Mouse (Mus musculus): ENCODE measurements around the gene 3300002I08Rik.
"Not testable (repeated sequence)": the region's sequence is repeated elsewhere in the genome, so short reads cannot be mapped to it uniquely, and the experiment has no call there.

The 3300002I08Rik gene

DNA sequence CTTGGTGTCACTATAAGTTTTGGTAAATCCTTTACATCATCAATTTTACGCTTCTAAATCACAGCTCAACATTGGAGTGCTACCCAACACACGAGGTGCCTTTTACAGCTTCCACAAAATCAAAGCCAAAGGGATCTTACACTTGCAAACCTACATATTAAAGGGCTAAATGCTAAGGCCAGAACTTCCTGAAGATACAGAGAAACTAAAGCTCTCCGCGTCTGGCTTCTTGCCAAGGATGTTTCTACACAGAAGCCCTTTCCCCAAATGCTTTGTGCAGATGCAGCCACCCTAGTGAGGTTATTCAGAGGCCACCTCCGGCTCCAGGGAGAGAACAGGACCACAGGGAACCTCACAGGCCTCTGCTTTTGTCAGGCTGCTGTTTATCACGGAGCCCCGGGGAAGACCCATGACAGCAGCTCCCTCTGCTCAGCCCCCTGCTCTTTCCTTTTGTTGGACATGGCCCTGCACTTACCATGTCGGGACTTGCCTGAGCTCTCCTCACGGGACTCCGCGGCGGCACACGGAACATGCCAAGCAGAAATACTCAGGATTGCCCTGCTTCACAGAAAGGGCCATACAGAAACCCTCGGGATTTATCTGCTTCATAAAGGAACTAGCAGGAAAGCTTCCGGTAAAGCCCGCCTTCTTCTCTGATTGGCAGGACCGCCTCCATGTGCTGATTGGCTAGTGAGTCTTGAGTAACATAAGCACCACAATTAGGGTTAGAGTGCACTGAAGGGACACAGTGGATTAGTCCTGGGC, at the start of gene 3300002I08Rik:
TSS of gene 3300002I08Rik (minus strand) at position 653 of the 765 bp plus-strand sequence.
- peak; percentile 86 for DNase-seq (ENCODE audit: low spot score)

DNA sequence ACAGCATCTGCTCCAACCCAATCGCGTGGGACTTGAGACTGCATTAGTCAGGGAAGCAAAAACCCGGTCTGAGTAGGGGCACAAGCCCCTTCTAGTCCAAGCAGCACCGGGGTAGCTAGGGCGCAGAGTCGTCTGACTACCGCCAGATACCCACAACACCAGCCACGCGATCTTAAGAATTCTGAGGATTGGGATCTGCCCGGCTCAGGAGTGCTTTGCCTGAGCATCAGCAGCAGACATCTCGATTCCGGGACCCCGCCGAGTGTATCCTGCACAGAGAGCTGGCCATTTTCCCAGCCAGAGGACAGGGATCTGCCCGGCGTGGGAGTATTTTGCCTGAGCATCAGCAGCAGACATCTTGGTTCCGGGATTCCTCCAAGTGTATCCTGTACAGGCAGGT, 49.6 kb upstream of the 3300002I08Rik start:
- not testable (repeated sequence) for DNase-seq (ENCODE audit: low spot score)

DNA sequence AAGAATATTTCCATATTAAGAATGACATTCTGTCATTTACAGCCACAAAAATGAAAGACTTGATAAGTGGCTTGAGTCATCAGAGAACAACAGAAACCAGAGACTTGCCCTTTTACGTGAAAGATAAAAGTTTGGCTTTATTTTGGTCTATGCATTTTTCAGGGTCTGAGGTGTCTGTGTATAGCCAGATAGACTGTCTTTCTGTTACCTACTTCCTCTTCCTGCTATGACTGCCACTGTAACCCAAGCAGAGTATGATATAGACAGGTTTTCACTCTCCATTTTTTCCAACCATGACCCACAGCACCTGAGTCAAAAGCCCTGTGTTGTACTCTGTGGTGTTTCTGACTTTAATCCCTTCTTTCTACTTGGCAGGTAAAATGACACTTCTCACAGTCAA, 27.6 kb upstream of the 3300002I08Rik start:
- no peak for DNase-seq (ENCODE audit: low spot score)

DNA sequence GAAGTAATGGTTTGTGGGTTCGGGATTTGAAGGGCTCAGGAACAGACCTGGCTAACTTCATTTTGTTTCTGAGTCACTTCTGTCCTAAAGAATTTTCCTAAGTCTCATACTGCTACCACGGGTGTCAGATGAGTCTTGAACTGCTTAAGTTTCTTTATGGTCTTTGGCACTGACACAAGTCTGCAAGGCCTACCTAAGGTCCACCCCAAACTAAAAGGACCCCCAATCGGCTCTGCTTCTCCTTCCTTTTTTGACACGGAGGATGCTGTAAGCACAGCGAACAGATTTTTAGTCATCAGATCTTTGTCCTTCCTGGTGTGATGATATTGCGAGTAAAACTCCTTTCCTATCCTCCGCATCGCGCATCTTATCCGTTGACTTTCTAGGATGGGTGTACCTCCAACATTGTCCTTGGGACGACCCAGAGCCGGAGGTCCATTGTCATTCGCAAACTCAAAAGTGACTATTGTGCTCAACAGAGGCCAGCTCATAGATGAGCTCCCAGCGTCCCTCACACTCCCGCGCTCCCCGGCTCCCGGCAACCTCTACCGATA, 23.1 kb upstream of the 3300002I08Rik start:
- not testable (repeated sequence) for DNase-seq (ENCODE audit: low spot score)

- no peak for DNase-seq (ENCODE audit: low spot score)
Observed at GRCm38 (mm10) chr2:150362878-150363229, 289 bp upstream of the 3300002I08Rik start.

GRCm38 (mm10) chr2:150357136-150357535, 5.4 kb downstream of the 3300002I08Rik start:
- DNase-seq (ENCODE audit: low spot score), result not testable (repeated sequence)

- no peak for DNase-seq (ENCODE audit: low spot score)
Observed at GRCm38 (mm10) chr2:150323402-150323801, 39.2 kb downstream of the 3300002I08Rik start, which contains the start of gene Gm10130. Gene Gm10130, plus strand, starts transcription at chr2:150323702.

GRCm38 (mm10) chr2:150318973-150319372, 43.6 kb downstream of the 3300002I08Rik start:
- no peak for DNase-seq (ENCODE audit: low spot score)

DNA sequence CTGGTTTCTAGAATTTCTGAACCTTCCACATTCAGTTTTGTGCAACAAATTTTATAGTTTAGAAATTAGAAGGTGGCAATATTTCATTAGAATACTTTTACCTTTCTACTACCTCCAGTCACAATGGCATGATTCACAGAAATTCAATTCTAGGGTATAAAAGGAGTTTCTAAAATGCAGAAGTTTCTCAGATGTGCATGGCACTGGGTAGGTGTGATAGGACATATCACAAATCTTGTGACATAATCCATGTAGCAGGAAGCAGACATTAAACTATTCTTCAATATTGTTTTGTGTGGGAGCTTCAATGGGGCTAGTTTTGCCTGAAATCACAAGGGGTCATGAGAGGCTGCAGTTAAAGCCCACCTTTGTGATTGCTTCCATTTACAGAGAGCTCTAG, 46.4 kb downstream of the 3300002I08Rik start:
- DNase-seq (ENCODE audit: low spot score), result no peak

DNA sequence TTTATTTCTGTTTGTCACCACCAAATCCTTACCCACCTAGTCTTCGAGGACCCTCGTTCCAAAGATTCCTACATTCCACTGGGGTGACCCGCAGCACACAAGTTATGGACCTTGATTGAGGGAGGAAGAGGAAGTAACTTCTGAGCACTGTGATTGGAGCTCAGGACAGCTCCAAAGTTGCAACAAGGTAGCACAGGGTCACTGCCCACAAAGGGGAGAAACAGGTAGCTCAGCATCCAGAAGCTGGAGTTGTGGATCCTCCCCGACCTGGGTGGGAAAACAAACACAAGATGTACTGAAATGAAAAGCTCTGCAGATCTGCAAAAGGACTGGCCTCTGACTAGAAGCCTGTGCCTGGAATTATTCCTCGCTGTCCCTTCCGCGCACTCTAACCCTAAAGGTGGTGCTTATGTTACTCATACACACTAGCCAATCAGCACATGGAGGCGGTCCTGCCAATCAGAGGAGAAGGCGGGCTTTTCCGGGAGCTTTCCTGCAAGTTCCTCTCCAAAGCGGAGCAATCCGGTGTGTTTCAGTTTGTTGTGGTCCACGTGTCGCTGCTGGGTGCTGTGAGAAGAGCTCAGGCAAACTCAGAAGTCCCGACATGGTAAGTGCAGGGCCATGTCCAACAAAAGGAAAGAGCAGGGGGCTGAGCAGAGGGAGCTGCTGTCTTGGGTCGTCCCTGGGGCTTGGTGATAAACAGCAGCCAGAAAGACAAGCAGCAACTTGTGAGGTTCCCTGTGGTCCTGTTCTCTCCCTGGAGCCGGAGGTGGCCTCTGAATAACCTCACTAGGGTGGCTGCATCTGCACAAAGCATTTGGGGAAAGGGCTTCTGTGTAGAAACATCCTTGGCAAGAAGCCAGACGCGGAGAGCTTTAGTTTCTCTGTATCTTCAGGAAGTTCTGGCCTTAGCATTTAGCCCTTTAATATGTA, 51.3 kb downstream of the 3300002I08Rik start:
- DNase-seq (ENCODE audit: low spot score), result peak; percentile 93

GRCm38 (mm10) chr2:150307183-150307773, 55.3 kb downstream of the 3300002I08Rik start:
- DNase-seq (ENCODE audit: low spot score), result no peak

GRCm38 (mm10) chr2:150299096-150299495, 63.5 kb downstream of the 3300002I08Rik start:
- no peak for DNase-seq (ENCODE audit: low spot score)

- DNase-seq (ENCODE audit: low spot score), result no peak
Observed at GRCm38 (mm10) chr2:150293669-150294068, 68.9 kb downstream of the 3300002I08Rik start.
